In the genomic region with DNA sequence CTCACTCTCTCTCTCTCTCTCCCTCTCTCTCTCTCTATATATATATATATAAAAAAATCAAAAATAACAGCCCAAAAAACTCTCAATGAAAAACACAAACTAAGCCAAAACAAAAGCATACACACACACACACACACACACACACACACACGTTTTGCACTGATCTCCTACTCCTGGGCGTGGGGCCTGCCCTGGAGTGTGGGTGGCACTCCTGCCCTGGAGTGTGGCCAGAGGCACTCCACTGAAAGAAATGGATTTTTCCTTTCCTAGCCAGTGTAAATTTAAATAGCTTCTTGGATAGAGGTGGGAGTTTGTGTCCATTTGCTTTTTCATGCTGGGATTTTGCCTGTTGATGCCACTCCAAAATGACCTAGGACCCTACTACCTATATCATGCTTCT, we compare ENCODE assay signal across 20 mouse cellular contexts.
"Had no signal": no experiment of that assay in that cellular context is flagged by ENCODE, and none has a peak within 500 bp of the region (broad histone marks: within the 10 kb centered on the region; RNA-seq: fewer than 3 reads in every experiment).

No protein-coding gene starts in this region.

- H3K9ac ChIP-seq: kidney, embryonic 15.5 days; liver, embryonic 14.5 days; midbrain, embryonic 12.5 days; midbrain, embryonic 15.5 days; neural tube, embryonic 12.5 days; neural tube, embryonic 15.5 days had no signal

- H3K4me1 ChIP-seq: kidney, embryonic 15.5 days; midbrain, embryonic 12.5 days; neural tube, embryonic 12.5 days had no signal

- DNase-seq: kidney, adult 2 months; kidney, postnatal 10 days; kidney, postnatal 36 days; layer of hippocampus, postnatal 36 days; right cerebral cortex, adult 18-20 months; right cerebral cortex, postnatal 14 days; right cerebral cortex, postnatal 4 days; thymus, adult 2 months; thymus, postnatal 14 days; thymus, postnatal 4 days had no signal

- H3K27ac ChIP-seq: kidney, embryonic 15.5 days; left cerebral cortex, adult 2 months; liver, embryonic 14.5 days; macrophage; midbrain, embryonic 12.5 days; midbrain, embryonic 15.5 days; neural tube, embryonic 12.5 days; neural tube, embryonic 15.5 days; stomach, postnatal 0 days had no signal

- H3K27me3 ChIP-seq: midbrain, embryonic 15.5 days; neural tube, embryonic 12.5 days; neural tube, embryonic 15.5 days had no signal

- H3K4me3 ChIP-seq: kidney, embryonic 15.5 days; left cerebral cortex, adult 2 months; midbrain, embryonic 12.5 days; midbrain, embryonic 15.5 days; neural tube, embryonic 12.5 days; neural tube, embryonic 15.5 days had no signal

- H3K4me2 ChIP-seq: kidney, embryonic 15.5 days; midbrain, embryonic 12.5 days; midbrain, embryonic 15.5 days; neural tube, embryonic 12.5 days; neural tube, embryonic 15.5 days had no signal

- H3K9me3 ChIP-seq: kidney, embryonic 15.5 days; midbrain, embryonic 12.5 days; midbrain, embryonic 15.5 days; neural tube, embryonic 12.5 days; neural tube, embryonic 15.5 days had no signal

- ATAC-seq: intestine, embryonic 16.5 days; midbrain, embryonic 15.5 days had no signal

- H3K36me3 ChIP-seq: kidney, embryonic 15.5 days; midbrain, embryonic 12.5 days; midbrain, embryonic 15.5 days; neural tube, embryonic 12.5 days; neural tube, embryonic 15.5 days had no signal
